Mouse (Mus musculus): ENCODE results near the gene Susd4.

Gene Susd4

GRCm38 (mm10) chr1:182861671-182862358 is 98.2 kb downstream of the Susd4 start:
- ATAC-seq (ENCODE audit: low TSS enrichment), result no peak

- ATAC-seq (ENCODE audit: low TSS enrichment), result no peak
Observed at GRCm38 (mm10) chr1:182863396-182863795, 99.7 kb downstream of the Susd4 start.

GRCm38 (mm10) chr1:182867886-182868285 is 104.2 kb downstream of the Susd4 start:
- ATAC-seq (ENCODE audit: low TSS enrichment), result peak; percentile 52; the same call in 1 of the 2 replicates

- 0 out of 2 replicates have a peak, but pooled peaks have one; percentile 16 for ATAC-seq (ENCODE audit: low TSS enrichment)
Observed at GRCm38 (mm10) chr1:182868432-182869113, 104.9 kb downstream of the Susd4 start.

GRCm38 (mm10) chr1:182869114-182869456 is 105.4 kb downstream of the Susd4 start:
- no peak for ATAC-seq (ENCODE audit: low TSS enrichment)

DNA sequence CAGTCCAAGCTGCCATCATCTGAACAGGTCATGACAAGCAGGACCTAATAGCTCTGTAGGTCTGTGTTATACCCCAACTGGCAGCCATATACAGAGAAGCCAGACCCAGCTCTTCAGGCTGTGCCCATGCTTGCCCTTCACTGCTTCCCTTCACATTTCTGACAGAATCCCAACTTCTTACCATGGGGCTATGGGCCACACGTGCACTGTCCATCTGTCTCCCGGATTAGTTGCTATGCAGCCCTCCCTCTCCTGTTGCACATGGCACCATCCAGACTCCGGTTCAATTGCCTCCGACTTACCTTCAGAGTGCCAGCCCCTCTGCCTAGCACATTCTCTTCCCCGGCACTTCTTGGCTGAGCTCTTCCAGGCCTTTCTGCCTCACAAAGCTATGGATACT is 114.5 kb downstream of the Susd4 start:
- ATAC-seq (ENCODE audit: low TSS enrichment), result no peak

- ATAC-seq (ENCODE audit: low TSS enrichment), result no peak
Observed at GRCm38 (mm10) chr1:182878719-182879118, 115.1 kb downstream of the Susd4 start.

DNA sequence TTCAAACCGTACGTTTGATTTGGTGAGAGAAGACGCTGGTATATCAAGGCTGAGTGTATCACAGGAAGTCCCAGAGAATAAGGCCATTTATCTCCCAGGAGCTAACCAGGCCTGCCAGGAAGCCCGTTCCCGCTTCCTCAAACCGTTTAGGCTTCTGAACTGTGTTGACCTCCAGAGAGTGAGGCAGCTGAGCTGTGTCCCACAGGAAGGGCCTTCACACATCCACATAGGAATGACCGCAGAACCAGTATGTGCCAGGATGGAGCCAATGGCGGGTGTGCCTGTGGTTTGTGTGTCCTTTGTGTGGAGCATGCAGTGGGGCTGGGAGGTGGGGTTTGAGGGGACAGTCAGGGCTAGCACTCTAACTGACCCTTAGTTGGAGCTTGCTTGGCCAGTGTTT is 117.6 kb downstream of the Susd4 start:
- no peak for ATAC-seq (ENCODE audit: low TSS enrichment)

- peak; percentile 50; the same call in 1 of the 2 replicates for ATAC-seq (ENCODE audit: low TSS enrichment)
Observed at GRCm38 (mm10) chr1:182882611-182883010, 119.0 kb downstream of the Susd4 start.

- ATAC-seq (ENCODE audit: low TSS enrichment), result no peak
Observed at GRCm38 (mm10) chr1:182895698-182896097, 132.0 kb downstream of the Susd4 start.

DNA sequence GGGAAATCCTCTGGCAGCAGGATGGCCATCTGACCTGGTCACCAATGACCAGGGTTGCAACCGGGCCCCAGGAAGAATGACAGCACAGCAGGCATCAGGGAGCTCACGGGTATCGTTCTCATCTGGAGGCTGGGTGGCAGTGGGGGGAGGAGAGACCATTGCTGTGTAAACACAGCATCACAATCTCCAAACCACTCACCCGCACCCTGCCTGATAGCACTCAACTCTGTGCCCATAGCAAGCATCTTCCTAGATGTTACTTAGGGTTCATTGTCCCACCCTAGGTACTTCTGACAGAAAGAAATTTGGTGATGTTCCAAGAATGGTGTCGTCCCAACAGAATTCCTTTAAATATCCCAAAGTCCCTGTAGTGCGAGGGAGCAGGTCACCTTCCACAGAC is 133.4 kb downstream of the Susd4 start:
- ATAC-seq (ENCODE audit: low TSS enrichment), result no peak

- peak; percentile 57; the same call in 1 of the 2 replicates for ATAC-seq (ENCODE audit: low TSS enrichment)
Observed at GRCm38 (mm10) chr1:182897506-182898138, 134.0 kb downstream of the Susd4 start.

GRCm38 (mm10) chr1:182902095-182902494 is 138.4 kb downstream of the Susd4 start:
- peak; percentile 64 for ATAC-seq (ENCODE audit: low TSS enrichment)

DNA sequence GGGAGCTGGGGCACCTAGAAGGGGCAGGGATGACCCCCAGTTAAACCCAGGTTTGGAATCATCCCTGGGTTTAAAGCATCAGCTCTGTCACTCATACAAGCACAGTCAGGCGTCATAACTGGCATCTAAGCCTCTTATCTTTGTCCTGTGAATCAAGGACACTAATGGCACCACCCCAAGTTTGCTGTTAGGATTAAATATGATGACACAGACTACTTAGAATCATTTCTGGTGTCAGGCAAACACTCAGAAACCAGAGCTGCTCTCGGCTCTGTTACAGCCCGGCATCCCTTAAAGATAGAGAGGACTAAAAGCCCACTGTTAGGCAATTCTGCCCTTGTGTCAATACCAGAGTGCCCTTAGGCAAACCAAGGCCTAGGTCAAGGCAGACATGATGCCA is 139.2 kb downstream of the Susd4 start:
- no peak for ATAC-seq (ENCODE audit: low TSS enrichment)

DNA sequence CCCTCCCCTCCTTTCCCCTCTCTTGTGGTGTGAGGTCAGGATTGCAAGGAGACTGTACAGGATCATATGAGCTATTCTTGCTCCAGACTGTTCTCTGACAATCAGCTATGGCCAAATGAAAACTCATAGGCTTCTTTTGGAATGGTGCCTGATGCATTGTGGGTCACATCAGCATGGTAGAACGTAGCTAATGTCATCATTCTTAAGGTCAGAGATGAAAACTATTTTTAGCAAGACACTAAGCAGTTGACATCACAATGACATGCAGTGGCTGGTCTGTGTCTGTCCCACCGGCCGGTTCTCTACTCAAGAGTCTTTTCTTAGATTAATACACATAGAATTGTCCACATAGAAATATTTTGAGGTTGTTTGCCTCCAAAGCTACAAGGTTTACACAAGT is 142.0 kb downstream of the Susd4 start:
- no peak for ATAC-seq (ENCODE audit: low TSS enrichment)

DNA sequence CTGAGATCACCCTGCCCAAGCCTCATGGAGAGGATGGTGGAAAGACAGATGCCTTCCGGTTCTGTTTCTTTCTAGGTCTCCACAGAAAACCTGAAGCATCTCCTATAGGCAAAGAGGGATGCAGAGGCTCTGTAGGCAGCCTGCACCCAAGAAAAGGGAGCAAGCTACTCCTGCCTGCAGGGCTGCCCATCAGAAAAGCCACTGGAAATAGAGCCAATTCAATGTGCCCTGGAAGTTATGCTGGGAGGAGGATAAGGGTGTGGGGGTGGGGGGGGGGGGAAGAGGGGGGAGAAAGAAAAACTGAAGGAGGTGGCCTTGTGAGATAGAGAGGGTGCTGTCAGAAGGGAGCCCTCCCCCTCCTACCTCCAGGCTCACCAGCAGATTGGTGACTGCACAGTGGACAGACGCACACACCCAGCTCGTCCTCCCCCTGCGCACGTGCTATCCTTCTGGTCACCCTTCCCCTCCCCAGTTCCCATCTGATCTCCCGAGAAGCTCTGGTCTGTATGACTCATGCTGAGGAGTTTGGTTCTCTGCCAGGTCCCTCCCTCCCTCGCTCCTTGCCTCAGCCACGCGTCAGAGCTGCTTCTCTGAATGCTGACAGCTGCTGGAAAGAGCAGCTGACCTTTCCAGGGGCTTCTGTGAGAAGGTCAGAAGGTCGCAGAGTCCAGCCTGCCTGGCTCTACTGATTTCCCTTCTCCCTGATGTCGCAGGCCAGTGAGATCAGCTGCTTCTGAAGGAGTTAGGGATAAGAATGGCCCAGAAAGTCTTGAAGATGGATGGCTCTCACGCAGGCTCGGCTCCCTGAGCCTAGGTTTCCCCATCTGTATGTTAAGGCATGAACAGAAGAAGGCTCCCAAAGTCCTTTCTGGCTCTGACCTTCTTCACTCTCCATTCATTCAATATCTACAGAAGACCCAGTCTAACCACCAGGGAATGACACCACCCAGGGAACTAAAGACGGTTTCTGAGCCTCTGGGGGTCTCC is 144.7 kb downstream of the Susd4 start:
- peak; percentile 86 for ATAC-seq (ENCODE audit: low TSS enrichment)

- ATAC-seq (ENCODE audit: low TSS enrichment), result 0 out of 2 replicates have a peak, but pooled peaks have one; percentile 2
Observed at GRCm38 (mm10) chr1:182909066-182909465, 145.4 kb downstream of the Susd4 start.

- no peak for ATAC-seq (ENCODE audit: low TSS enrichment)
Observed at GRCm38 (mm10) chr1:182909596-182909995, 145.9 kb downstream of the Susd4 start.

DNA sequence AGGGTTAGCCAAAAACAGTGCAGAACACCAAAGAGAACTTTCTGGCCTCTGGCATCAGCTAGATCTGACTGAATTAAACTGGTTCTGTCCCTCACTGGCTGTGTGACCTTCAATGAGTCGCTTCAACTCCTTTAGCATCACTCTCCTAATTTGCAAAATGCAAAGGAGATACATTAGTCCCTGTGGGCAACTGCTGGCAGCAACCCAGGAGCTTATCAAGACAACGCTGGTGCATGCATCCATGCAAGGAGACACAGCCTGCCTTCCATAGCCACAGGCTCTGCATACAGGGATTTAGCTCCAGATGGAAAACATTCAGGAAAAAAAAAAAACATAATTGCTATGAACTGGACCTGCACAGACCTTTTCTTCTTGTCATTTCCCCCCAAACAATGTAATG is 148.9 kb downstream of the Susd4 start:
- no peak for ATAC-seq (ENCODE audit: low TSS enrichment)

DNA sequence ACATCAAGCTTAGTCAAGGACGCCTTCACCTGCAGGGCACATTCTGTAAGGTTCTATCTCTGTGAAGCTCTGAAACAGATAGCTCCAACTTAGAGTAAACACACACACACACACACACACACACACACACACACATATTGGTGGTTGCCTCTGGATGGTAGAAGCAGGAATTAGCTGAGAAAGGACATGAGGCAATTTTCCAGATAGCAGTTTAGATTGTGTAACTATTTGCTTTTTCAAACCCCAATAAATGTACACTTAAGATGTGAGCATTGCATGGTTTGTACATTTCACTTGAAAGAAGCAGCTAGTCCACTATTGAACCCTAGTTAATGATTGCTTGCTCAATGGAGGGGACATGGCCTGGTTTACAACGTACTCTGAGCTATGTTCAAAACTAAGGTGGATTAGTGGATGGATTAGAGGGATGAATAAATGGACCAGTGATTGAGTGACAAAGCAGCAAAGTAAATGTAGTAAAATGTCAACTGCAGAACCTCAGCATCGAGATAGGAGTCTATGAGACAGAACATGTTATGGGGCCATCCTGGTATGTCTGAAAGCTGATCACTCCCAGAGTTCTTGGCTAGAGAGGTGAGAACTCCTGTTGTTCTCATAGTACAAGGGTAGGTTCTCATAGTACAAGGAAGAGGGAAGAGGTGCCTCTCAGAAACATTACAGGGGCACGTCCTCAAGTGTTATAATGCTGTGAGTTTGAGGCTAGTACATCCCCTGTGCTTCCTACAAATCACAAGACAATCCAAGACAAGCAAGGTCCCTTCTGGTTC is 150.7 kb downstream of the Susd4 start:
- no peak for ATAC-seq (ENCODE audit: low TSS enrichment)

DNA sequence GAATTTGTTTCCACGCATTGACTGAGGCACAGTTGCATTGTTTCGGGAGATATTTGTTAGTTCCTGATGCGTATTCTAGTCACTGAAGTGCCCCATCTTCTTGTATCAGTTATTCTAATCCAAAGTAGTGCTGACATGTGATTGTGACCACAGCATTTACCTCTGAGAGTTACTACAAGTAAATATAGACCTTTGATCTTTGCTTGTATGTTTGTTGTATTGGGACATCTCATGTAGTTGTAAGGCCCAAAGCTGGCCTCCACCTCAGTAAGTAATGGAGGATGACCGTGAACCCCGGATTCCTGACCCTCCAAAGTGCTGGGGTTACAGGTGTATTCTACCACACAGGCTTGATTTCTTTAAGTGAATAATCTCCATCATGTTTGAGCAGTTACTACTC is 152.5 kb downstream of the Susd4 start:
- ATAC-seq (ENCODE audit: low TSS enrichment), result no peak
